Mouse (Mus musculus) CH12.LX (cell line): ENCODE results near the gene Nkx6-2. TPM values are rescaled to one million over a fixed set of nuclear protein-coding genes. Genes with fewer than 3 reads are reported as not detected.

Source experiments
- DNase-seq: peaks from one replicate; pipeline ENCODE4 v3.0.0-alpha.2; 2013; ENCODE audit errors: extremely low read depth
- H3K27ac ChIP-seq: 2 replicates; pipeline ENCODE4 v1.5.1; 2012; ENCODE audit warnings: low read depth, mild to moderate bottlenecking, control low read depth, moderate library complexity; ENCODE audit not compliant: insufficient read depth
- H3K27me3 ChIP-seq: replicated peaks from 2 replicates; pipeline ENCODE3; 2012; ENCODE audit warnings: inconsistent platforms
- H3K36me3 ChIP-seq, 2 experiments: replicated peaks in 1 of 2; 2 replicates each; pipeline versions ENCODE3 to v1.6.1; 2012; ENCODE audit warnings: inconsistent platforms in 1 of 2, low read length in 1 of 2, mild to moderate bottlenecking in 1 of 2, mixed read lengths in 1 of 2, moderate library complexity in 1 of 2; ENCODE audit not compliant: control insufficient read depth in 1 of 2, insufficient read depth in 1 of 2
- H3K4me1 ChIP-seq, 2 experiments: 2 replicates each; pipeline ENCODE4 v1.6.1; 2012; ENCODE audit warnings: inconsistent platforms in 1 of 2, moderate library complexity in 1 of 2; ENCODE audit not compliant: insufficient read depth in 2 of 2, control insufficient read depth in 1 of 2
- H3K4me2 ChIP-seq: 2 replicates; pipeline ENCODE4 v1.6.1; 2012; ENCODE audit warnings: low read depth, mild to moderate bottlenecking, control low read depth; ENCODE audit not compliant: poor library complexity, insufficient read depth, severe bottlenecking
- H3K4me3 ChIP-seq, 3 experiments: fragments of 150-350 bp in 1 of 3; sonication (generic) in 1 of 3; replicated peaks in 1 of 3; 2 replicates each; pipeline versions ENCODE3 to v1.5.1; 2011 to 2012; ENCODE audit warnings: low read depth in 2 of 3, low read length in 2 of 3, mild to moderate bottlenecking in 2 of 3, moderate library complexity in 2 of 3, control low read depth in 1 of 3, improper control_type of control experiment in 1 of 3, inconsistent platforms in 1 of 3, mixed read lengths in 1 of 3; ENCODE audit not compliant: poor library complexity in 1 of 3
- H3K79me2 ChIP-seq: replicated peaks from 2 replicates; pipeline ENCODE4 v1.6.1; 2012; ENCODE audit warnings: mild to moderate bottlenecking, moderate library complexity; ENCODE audit not compliant: control insufficient read depth, poor library complexity, insufficient read depth, severe bottlenecking; ENCODE audit errors: extremely low read depth
- H3K9ac ChIP-seq: 2 replicates; pipeline ENCODE4 v1.6.1; 2012; ENCODE audit warnings: low read depth, mild to moderate bottlenecking, control low read depth, moderate library complexity; ENCODE audit not compliant: insufficient read depth
- H3K9me3 ChIP-seq: replicated peaks from 2 replicates; pipeline ENCODE3; 2012; ENCODE audit warnings: low read length, inconsistent platforms, mixed read lengths
- BHLHE40 ChIP-seq: IDR thresholded peaks from 2 replicates; pipeline ENCODE4 v1.6.1; 2011; ENCODE audit warnings: mild to moderate bottlenecking, low read depth, low read length, improper control_type of control experiment
- CHD1 ChIP-seq: IDR thresholded peaks from 2 replicates; pipeline ENCODE4 v1.6.1; 2012; ENCODE audit warnings: low read depth, low read length, improper control_type of control experiment, inconsistent platforms
- GABPA ChIP-seq: IDR thresholded peaks from 2 replicates; pipeline ENCODE4 v1.6.1; 2012; ENCODE audit warnings: low read depth, low read length, improper control_type of control experiment, inconsistent platforms; ENCODE audit not compliant: insufficient replicate concordance
- IRF4 ChIP-seq: IDR thresholded peaks from 2 replicates; pipeline ENCODE4 v1.6.1; 2014; ENCODE audit warnings: low read depth, mild to moderate bottlenecking, inconsistent platforms, low read length, improper control_type of control experiment
- JUN ChIP-seq: IDR thresholded peaks from 2 replicates; pipeline ENCODE4 v1.6.1; 2011; ENCODE audit warnings: low read depth, mild to moderate bottlenecking, low read length, improper control_type of control experiment, moderate library complexity; ENCODE audit not compliant: insufficient read depth
- KAT2A ChIP-seq: IDR thresholded peaks from 2 replicates; pipeline ENCODE4 v1.6.1; 2012; ENCODE audit warnings: low read length, improper control_type of control experiment, inconsistent platforms; ENCODE audit not compliant: insufficient replicate concordance
- MAFK ChIP-seq: IDR thresholded peaks from 2 replicates; pipeline ENCODE4 v1.6.1; 2011; ENCODE audit warnings: low read length, improper control_type of control experiment; ENCODE audit not compliant: insufficient replicate concordance
- MAX ChIP-seq: IDR thresholded peaks from 2 replicates; pipeline ENCODE4 v1.6.1; 2011; ENCODE audit warnings: low read length, improper control_type of control experiment
- MEF2A ChIP-seq: IDR thresholded peaks from 2 replicates; pipeline ENCODE4 v1.6.1; 2014; ENCODE audit warnings: low read depth, mild to moderate bottlenecking, inconsistent platforms, low read length, improper control_type of control experiment, borderline replicate concordance
- NRF1 ChIP-seq: IDR thresholded peaks from 2 replicates; pipeline ENCODE4 v1.6.1; 2014; ENCODE audit warnings: low read depth, mild to moderate bottlenecking, inconsistent platforms, low read length, improper control_type of control experiment, moderate library complexity
- RAD21 ChIP-seq: IDR thresholded peaks from 2 replicates; pipeline ENCODE4 v1.6.1; 2011; ENCODE audit warnings: low read depth, mild to moderate bottlenecking, low read length, improper control_type of control experiment, moderate library complexity
- RCOR1 ChIP-seq: conservative IDR thresholded peaks from 2 replicates; pipeline ENCODE4 v1.6.1; 2012; ENCODE audit warnings: low read depth, mild to moderate bottlenecking, inconsistent platforms, low read length, improper control_type of control experiment
- TCF12 ChIP-seq: IDR thresholded peaks from 2 replicates; pipeline ENCODE4 v1.6.1; 2014; ENCODE audit warnings: low read depth, mild to moderate bottlenecking, inconsistent platforms, low read length, improper control_type of control experiment
- UBTF ChIP-seq: IDR thresholded peaks from 2 replicates; pipeline ENCODE4 v1.6.1; 2012; ENCODE audit warnings: low read depth, mild to moderate bottlenecking, inconsistent platforms, low read length, improper control_type of control experiment, moderate library complexity
- USF1 ChIP-seq: IDR thresholded peaks from 2 replicates; pipeline ENCODE4 v1.6.1; 2014; ENCODE audit warnings: low read depth, mild to moderate bottlenecking, inconsistent platforms, low read length, improper control_type of control experiment
- USF2 ChIP-seq: conservative IDR thresholded peaks from 2 replicates; pipeline ENCODE4 v1.6.1; 2011; ENCODE audit warnings: low read depth, low read length, improper control_type of control experiment
- dilution Hi-C: fragments of 300-500 bp; cut with MboI; formaldehyde crosslinking; loops from 2 replicates; pipeline ENCODE4 v1.14.3; 2020; ENCODE audit warnings: low sequenced_read_pairs; ENCODE audit not compliant: extremely low pct_unique_long_range_greater_than_20kb, extremely low pct_ligation_motif_present
- in situ Hi-C: fragments of 300-500 bp; cut with MboI; formaldehyde crosslinking; loops from 3 replicates; pipeline ENCODE4 v1.14.3; 2019; ENCODE audit warnings: low sequenced_read_pairs, low pct_ligation_motif_present, low pct_unique_long_range_greater_than_20kb, mixed read lengths
- polyA plus RNA-seq: library from polyadenylated mRNA; unstranded; fragments of >175 nt; gene quantifications from 2 replicates; pipeline ENCODE4 v1.2.1, GENCODE M21; 2012; ENCODE audit warnings: low read depth; ENCODE audit not compliant: insufficient read length
- total RNA-seq, 2 experiments: library from RNA; depleted of rRNA; stranded (reverse); fragments of 300-350 nt in 1 of 2; fragments of >200 nt in 1 of 2; gene quantifications; 2 replicates each; pipeline ENCODE4 v1.2.3; 2012 to 2014

Gene Nkx6-2
- total and polyA plus RNA-seq, 3 experiments = not detected

DNA sequence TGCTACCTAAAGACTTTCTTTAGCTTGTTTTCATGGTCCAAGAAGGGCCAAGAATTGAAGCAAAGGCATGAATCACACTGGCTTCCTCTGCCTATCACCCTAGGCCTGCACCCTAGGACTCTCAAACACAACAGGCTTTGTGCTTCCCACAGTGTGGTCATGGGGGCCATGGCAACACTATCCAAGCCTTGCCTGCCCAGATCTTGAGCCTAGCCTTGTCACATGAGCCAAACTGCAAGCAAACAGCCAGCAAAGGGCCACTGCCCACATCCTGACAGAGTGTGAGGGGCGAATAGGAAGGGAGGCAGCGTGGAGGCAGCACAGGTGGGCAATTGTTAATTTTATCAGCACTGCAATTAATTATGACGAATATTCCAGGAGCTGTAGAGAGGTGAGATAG, 9.9 kb downstream of the Nkx6-2 start:
- in situ Hi-C loops = no loop called here
- no peak for TF ChIP-seq CHD1
- TF ChIP-seq USF2 = no peak
- no peak for TF ChIP-seq GABPA
- TF ChIP-seq KAT2A = no peak
- TF ChIP-seq, all 38 proteins: peak for 0
- Histone ChIP-seq H3K9ac (no peak overlapping the region), H3K4me2 (no peak overlapping the region), H3K36me3 (peaks cover 0 to 34% of the 10 kb centered on the region in 2 experiments), H3K27ac (no peak overlapping the region), H3K4me3 (no peak overlapping the region), H3K9me3 (no peaks in the 10 kb centered on the region), H3K79me2 (no peaks in the 10 kb centered on the region), H3K27me3 (no peaks in the 10 kb centered on the region), H3K4me1 (peaks cover 0 to 6% of the 10 kb centered on the region in 2 experiments; a peak in 1 of 4 replicates)
- dilution Hi-C loops = no loop called here
- DNase-seq = no peak

DNA sequence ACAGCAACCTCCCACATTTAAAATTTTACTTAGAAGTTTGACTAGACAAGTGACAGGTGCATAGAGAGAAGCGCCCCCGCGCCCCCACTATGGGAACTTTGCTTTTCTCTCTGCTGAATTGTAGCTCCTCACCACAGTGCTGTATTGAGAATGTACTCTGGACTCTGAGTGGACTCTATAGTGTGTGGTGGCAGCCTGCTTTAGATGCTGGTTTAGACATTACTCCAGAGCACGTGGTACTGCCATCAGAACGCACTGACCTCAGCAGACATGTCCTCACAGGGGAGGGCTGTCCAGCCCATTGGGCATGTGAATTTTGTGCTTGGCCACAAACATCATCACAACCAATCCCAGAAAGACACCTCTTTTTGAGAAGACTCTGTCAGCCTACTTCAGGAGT, 11.8 kb downstream of the Nkx6-2 start:
- TF ChIP-seq RAD21 (no peak), TCF12 (no peak), MAX (no peak), KAT2A (no peak), BHLHE40 (no peak), RCOR1 (no peak), MEF2A (no peak), NRF1 (no peak), CHD1 (no peak), USF1 (no peak), IRF4 (no peak), JUN (no peak), MAFK (no peak), UBTF (no peak)
- TF ChIP-seq, all 38 proteins: peak for 0
- no peak overlapping the region for H3K27ac ChIP-seq
- no peak overlapping the region for H3K9ac ChIP-seq
- DNase-seq = no peak
- dilution Hi-C loops = no loop called here
- H3K36me3 ChIP-seq = peaks cover 0 to 33% of the 10 kb centered on the region in 2 experiments
- H3K4me1 ChIP-seq = peaks cover 0 to 6% of the 10 kb centered on the region in 2 experiments; a peak in 1 of 4 replicates
- in situ Hi-C loops = no loop called here
- no peaks in the 10 kb centered on the region for H3K9me3 ChIP-seq
- H3K79me2 ChIP-seq = no peaks in the 10 kb centered on the region
- no peak overlapping the region for H3K4me3 ChIP-seq
- no peak overlapping the region for H3K4me2 ChIP-seq
- no peaks in the 10 kb centered on the region for H3K27me3 ChIP-seq
